Mouse (Mus musculus) spleen, adult 12 weeks (tissue): ENCODE results near the gene Tm7sf2.
"Not testable (repeated sequence)": the region's sequence is repeated elsewhere in the genome, so short reads cannot be mapped to it uniquely, and the experiment has no call there.

Experiments
- DNase-seq: peaks from one replicate; pipeline ENCODE4 v3.0.0; 2022; ENCODE audit warnings: low spot score

The Tm7sf2 gene

GRCm38 (mm10) chr19:6044102-6044501, 24.1 kb downstream of the Tm7sf2 start:
- not testable (repeated sequence) for DNase-seq

- no peak for DNase-seq
Measured at GRCm38 (mm10) chr19:6042293-6042692, 25.9 kb downstream of the Tm7sf2 start.

GRCm38 (mm10) chr19:6040002-6040401, 28.2 kb downstream of the Tm7sf2 start:
- DNase-seq = no peak

GRCm38 (mm10) chr19:6038326-6038725, 29.8 kb downstream of the Tm7sf2 start:
- DNase-seq = no peak

- no peak for DNase-seq
Measured at GRCm38 (mm10) chr19:6037695-6038094, 30.5 kb downstream of the Tm7sf2 start.

- DNase-seq = no peak
Measured at GRCm38 (mm10) chr19:6035966-6036585, 32.1 kb downstream of the Tm7sf2 start.

GRCm38 (mm10) chr19:6030520-6031280, 37.5 kb downstream of the Tm7sf2 start:
- no peak for DNase-seq

GRCm38 (mm10) chr19:6029426-6029825, 38.7 kb downstream of the Tm7sf2 start:
- DNase-seq = no peak

GRCm38 (mm10) chr19:6028991-6029390, 39.2 kb downstream of the Tm7sf2 start:
- no peak for DNase-seq

GRCm38 (mm10) chr19:6023930-6024329, 44.2 kb downstream of the Tm7sf2 start:
- no peak for DNase-seq

- DNase-seq = no peak
Measured at GRCm38 (mm10) chr19:6023059-6023458, 45.1 kb downstream of the Tm7sf2 start.

- no peak for DNase-seq
Measured at GRCm38 (mm10) chr19:6020276-6020675, 47.9 kb downstream of the Tm7sf2 start.

- peak; percentile 85 for DNase-seq
Measured at GRCm38 (mm10) chr19:6018142-6019089, 49.8 kb downstream of the Tm7sf2 start.

GRCm38 (mm10) chr19:6016532-6016931, 51.6 kb downstream of the Tm7sf2 start:
- no peak for DNase-seq

GRCm38 (mm10) chr19:6015511-6016315, 52.5 kb downstream of the Tm7sf2 start, which contains the start of gene Capn1:
TSS of gene Capn1 (minus strand) at chr19:6015897.
- DNase-seq = peak; percentile 70

- peak; percentile 67 for DNase-seq
Measured at GRCm38 (mm10) chr19:6014991-6015510, 53.1 kb downstream of the Tm7sf2 start.

GRCm38 (mm10) chr19:6013691-6014090, 54.5 kb downstream of the Tm7sf2 start:
- no peak for DNase-seq
